Mouse (Mus musculus): Measurements from ENCODE around the gene Gpx3.

The Gpx3 gene

GRCm38 (mm10) chr11:54911671-54912502 lies 9.6 kb downstream of the Gpx3 start:
- DNase-seq (ENCODE audit: low spot score in 2 of 2) = no peak

- no peak for DNase-seq (ENCODE audit: low spot score in 2 of 2)
Measured at GRCm38 (mm10) chr11:54912503-54913316, 10.5 kb downstream of the Gpx3 start.

- DNase-seq (ENCODE audit: low spot score in 2 of 2) = no peak
Measured at GRCm38 (mm10) chr11:54913841-54914240, 11.6 kb downstream of the Gpx3 start.

GRCm38 (mm10) chr11:54917461-54917860 lies 15.2 kb downstream of the Gpx3 start:
- no peak for DNase-seq (ENCODE audit: low spot score in 2 of 2)

GRCm38 (mm10) chr11:54918273-54918672 lies 16.0 kb downstream of the Gpx3 start:
- DNase-seq (ENCODE audit: low spot score in 2 of 2) = no peak

DNA sequence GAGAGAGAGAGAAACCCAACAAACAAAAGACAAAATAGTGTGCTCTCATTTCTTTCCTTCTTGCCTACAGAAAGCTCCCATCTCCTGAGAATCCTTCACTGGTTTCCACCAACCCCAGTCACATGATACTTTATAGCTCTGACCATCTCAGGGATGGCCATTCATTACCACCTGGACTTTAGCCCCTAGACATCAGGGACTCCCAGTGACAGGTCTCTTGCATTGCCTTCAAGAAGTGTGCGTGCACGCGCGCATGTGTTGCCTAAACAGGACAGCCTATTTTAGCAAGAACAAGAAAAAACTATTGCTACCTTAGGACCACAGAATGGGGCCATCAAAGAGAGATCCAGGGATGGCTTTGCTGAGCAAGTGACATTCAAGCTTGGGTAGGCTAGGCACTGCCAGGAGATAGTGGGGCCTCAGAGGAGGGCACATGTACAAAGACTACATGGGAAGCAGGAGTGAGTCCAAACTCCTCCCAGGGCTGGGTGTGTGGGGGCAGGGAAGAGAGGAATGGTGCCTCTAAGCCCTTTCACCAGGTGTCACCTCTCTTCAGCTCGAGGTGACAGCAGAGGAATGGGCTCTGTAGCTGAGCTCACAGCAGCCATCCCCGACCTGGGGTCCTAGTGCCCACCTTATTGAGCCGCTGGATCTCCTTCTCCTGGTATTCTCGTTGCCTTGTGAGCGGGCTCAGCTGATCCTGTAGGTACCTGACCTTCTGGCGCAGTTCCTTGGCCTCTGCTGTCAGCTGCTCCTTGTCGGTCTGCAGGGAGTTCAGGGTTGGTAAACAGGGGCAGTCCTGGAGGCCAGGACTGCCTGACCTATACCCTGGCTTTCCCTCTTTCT lies 18.1 kb downstream of the Gpx3 start:
- DNase-seq (ENCODE audit: low spot score in 2 of 2) = no peak

GRCm38 (mm10) chr11:54920973-54921580 lies 18.8 kb downstream of the Gpx3 start:
- no peak for DNase-seq (ENCODE audit: low spot score in 2 of 2)

- no peak for DNase-seq (ENCODE audit: low spot score in 2 of 2)
Measured at GRCm38 (mm10) chr11:54921798-54922197, 19.5 kb downstream of the Gpx3 start.

DNA sequence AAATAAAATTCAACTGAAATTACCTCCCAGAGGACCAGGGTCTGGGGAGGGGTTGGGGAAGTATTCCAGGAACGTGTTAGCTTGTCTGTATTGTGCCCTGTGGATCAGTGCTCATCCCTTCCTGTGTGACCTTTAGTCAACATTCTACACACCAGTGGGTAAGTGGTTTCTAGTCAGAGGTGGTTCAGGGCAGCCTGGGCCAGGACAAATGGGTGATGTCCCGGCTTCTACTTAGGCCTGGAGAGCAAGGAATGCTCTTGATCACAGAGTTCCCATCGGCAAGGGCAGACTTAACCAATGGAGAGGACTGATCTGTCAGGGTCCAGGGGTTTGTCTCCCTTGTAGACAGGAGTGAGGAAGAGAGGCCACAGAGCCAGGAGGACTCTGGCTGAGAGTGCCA lies 20.2 kb downstream of the Gpx3 start:
- no peak for DNase-seq (ENCODE audit: low spot score in 2 of 2)

GRCm38 (mm10) chr11:54924145-54924544 lies 21.9 kb downstream of the Gpx3 start:
- no peak for DNase-seq (ENCODE audit: low spot score in 2 of 2)

DNA sequence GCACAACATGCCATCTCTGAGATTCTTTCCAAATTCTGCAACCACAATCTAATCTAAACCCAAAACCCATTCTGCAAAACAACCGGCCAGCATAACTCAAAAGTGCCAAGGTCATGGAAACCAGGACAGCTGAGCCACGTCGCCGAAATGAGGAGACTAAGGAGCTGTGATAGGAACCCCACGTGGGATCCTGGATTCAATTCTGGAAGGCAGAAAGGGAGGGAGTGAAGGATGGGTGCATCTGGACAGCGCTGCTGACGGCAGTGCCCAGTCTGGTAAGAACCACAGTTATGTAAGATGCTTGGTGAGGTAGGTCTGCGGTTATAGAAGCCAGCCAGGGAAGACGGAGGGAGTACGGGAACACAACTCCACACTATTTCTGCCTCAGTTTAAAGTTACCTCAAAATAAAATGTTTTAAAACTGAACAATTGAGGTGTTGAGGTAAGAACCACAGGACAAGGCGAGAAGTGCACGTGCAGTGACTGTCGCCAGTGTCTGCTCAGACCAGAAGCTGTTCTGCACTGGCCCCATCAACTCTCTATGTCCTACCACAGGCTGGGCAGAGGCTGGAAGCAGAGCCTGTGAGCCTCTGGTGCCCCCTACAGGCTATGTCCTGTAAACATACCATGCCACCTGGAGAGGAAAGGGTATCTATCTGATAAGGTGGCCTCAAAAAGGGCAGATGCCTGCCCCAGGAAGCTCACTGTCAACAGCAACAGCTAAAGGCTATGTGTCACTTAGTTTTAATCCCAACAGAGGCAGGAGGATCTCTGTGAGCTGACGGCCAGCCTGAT lies 25.3 kb downstream of the Gpx3 start:
- peak; percentile 28 to 57 for DNase-seq (ENCODE audit: low spot score in 2 of 2)

DNA sequence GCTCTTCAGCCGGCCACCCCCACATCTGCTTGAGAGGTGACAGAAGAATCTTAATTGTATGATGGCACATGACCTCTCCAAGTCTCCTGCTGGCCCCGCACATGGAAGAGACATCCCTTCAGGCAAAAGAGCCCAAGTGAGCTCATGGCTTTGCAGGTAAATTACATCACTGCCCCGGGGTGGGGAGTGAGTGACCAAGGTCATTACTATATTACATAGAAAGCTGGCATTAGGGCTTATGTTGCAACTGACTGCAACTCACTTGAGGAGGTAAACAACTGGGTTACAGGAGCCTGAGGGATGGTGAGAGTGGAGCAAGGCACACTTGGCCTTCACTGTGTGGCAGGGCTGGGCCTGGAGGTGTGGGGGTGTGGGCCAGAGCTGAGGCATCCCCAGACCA lies 26.0 kb downstream of the Gpx3 start:
- DNase-seq (ENCODE audit: low spot score in 2 of 2) = no peak

DNA sequence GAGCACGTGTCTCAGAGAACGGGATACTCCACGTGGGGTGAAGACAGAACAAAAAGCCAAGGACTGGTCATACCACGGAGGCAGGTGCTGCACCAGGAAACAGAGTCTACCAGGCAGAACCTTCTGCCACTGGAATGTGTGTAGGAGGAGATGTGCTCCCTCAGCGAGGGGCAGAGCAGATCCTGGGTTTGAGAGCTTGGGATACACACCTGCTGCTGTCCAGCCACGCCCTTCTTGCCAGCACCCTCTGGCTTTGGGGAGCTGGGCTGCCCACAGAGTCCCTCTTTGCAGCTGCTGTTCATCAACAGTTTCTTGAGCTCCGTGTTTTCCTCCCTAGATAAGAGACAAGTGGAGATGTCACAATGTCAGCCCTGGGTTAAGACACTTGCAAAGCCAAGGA lies 26.6 kb downstream of the Gpx3 start:
- no peak for DNase-seq (ENCODE audit: low spot score in 2 of 2)

- DNase-seq (ENCODE audit: low spot score in 2 of 2) = no peak
Measured at GRCm38 (mm10) chr11:54929290-54929689, 27.0 kb downstream of the Gpx3 start.

DNA sequence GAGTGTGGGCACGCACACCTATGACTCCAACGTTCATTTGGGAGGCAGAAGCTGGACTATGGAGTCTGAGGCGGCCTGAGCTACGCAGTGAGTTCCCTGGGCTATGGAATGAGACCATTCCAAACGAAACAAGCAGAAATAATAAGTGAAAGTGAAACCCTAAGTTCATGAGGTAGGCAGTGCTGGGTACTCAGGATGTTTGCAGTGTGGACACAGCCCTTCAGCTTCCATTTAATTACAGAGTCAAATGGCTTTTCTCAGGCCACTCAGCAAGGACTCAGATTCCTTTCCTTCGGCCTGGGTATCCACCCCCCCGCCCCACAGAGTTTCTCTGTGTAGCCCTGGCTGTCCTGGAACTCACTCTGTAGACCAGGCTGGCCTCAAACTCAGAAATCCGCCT lies 27.5 kb downstream of the Gpx3 start:
- no peak for DNase-seq (ENCODE audit: low spot score in 2 of 2)

DNA sequence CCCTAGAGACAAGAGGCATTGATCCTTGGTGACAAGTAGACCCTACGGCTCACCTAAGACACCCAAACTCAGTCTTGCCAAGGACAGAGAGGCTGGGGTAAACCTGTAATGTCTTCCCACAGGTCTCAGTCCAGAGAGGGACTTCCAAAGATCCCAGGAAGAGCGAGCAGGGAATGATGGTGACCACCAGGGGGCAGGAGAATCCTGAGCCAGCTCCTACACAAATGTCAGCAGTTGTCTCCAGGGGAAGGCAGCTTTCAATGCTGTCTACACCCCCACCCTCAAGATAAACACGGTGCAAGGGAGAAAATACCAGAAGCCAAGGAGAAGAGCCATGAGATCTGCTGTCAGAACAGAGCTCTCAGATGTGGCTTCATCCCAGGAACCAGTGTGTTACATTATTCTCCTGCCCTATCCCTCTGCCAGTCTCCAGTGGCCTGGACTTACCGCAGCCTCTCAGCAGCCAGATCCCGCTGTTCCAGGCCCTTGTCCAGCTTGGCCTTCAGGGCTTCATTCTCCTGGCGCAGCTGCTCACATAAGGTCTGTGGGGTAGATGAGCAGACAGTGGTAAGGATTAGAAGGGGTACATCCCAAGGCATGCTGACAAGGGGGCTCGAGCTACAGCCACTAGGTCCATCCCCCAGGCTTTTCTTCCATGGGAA lies 28.2 kb downstream of the Gpx3 start:
- DNase-seq (ENCODE audit: low spot score in 2 of 2) = no peak

DNA sequence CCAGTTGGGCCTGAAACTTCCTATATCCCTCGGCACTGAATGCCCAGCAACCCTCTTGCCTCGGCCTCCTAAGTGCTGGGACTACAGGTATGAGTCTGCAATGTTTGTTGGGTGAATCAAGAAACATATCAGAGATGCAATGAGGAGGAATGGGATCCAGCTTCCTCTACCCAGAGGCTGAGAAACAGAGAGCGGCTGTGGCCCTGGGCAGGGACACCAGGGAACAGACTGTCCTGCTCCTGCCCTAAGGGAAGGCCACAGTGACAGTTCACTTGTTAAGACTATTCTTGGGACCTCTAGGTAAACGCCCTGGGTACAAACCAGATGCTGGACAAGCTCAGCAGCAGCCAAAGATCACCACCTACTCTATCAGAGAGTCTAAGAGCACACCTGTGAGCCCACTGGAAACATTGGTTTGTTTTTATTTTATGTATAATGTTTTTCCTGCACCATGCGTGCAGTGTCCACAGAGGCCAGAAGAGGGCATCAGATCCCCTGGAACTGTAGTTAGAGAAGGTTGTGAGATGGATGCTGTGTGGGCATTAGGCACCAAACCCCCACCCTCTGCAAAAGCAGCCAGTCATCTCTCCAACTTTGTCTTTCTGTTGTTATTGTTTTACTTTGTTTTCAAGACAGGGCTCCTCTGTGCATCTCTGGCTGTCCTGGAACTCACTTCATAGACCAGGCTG lies 29.3 kb downstream of the Gpx3 start:
- DNase-seq (ENCODE audit: low spot score in 2 of 2) = peak; percentile 27 to 56

- DNase-seq (ENCODE audit: low spot score in 2 of 2) = no peak
Measured at GRCm38 (mm10) chr11:54932540-54932939, 30.3 kb downstream of the Gpx3 start.

DNA sequence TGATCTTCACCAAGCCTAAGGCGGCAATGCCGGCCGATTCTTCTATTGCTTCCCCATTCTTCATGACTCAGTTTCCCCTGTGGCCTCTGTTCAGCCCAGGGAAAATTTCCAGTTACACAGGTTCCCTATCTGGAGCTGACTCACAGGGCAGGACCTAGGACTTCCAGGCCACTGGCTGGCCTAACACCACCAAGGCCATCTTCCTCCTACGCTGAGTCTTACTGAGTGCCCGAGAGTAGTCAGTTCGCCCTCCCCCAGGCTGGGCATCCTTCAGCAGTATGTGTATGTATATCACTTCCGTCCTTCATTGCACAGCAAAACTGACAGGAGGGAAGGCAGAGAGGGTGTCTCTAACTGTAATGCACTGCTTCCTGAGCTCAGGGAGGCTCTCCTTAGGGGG lies 31.9 kb downstream of the Gpx3 start:
- DNase-seq (ENCODE audit: low spot score in 2 of 2) = no peak
